Mouse (Mus musculus): ENCODE results near the gene Smarca5.

Gene Smarca5

GRCm38 (mm10) chr8:80663476-80663875 lies 75.8 kb downstream of the Smarca5 start:
- no peak for DNase-seq (ENCODE audit: low read depth)

GRCm38 (mm10) chr8:80661055-80661454 lies 78.2 kb downstream of the Smarca5 start:
- no peak for DNase-seq (ENCODE audit: low read depth)

- DNase-seq (ENCODE audit: low read depth), result no peak
These were observed 81.7 kb downstream of the Smarca5 start for GRCm38 (mm10) chr8:80657639-80658038.
